Mouse (Mus musculus): ENCODE measurements around the gene Gm884.

Gene Gm884

GRCm38 (mm10) chr11:103621040-103621439 is at the start of gene Gm884:
Gene Gm884 (minus strand): TSS chr11:103621140.
- no peak for DNase-seq

DNA sequence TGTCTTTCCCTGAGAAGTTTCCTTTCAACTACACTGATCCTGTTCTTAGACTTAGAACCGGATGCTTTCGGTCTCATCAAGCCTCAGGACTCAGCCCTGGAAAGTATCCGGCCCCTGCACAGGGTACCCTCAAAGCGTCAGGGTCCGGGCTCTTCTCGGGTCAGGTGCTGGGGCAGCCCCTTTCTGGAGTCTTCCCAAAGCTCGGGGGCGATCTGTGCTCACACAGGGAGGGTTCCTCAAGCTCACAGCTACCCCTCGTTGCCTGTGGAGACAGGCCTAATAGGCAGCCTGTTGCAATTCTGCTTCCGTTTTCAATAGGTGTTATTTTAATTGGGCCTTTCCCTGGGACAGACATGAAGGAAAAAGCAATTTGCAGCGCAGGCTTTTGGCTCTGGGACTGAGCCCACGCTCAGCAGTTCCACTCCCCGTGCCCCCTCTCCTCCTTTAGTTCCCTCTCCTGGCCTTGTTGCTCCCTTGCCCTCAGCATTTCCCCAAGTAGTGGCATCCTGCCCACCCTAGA is 46.0 kb upstream of the Gm884 start:
- DNase-seq = no peak

DNA sequence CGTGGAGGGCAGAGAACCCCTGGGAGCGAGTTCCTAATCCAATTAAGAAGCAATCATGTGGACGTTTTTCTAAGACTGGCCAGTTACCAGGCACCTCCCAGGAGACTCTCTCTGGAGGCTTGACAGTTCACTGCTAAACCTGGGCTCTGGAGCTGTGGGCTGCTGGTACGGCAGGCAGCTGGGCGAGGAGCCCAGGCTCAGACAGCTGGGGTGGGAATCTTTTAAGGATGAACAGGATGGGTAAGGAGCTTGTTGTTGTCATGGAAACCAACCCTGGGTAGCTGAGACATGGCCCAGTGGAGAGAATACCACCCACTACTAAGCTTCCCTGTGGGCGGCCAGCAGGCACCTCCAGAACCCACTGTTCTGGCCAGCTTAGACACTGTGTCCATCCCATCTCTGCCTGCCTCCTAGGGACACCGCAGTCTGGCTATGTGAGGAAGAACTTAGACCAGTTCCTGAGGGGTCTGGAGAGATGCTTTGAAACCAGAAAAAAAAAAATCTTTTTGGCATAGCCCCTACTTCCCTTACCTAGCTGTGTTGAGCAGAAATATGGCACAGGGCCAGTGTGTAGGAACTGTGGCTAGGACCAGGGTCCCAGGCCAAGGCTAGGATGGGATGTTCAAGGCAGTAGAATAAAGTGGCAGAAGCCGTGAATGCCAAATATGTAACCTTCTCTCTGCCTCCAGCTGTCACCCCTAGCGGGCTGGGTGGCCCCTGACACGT is 45.4 kb upstream of the Gm884 start:
- no peak for DNase-seq

- DNase-seq = no peak
These were observed 44.8 kb upstream of the Gm884 start for GRCm38 (mm10) chr11:103665695-103666094.

DNA sequence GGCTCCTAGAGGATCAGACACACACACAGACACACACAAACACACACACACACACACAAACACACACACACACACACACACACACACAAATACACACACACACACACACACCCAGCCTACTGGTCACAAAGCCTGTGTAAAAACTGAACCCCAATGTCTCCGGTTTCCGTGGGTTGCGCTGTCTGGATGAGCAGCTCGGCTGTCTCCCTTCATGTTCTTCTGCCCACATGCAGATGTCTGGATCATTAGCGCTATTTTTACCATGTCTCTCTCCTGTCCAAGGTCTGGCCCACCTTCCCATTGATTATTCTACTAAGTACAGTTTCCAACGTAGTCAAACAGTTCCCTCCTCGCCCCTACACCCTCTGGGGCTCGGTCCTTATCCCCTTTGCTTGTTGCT is 42.2 kb upstream of the Gm884 start:
- DNase-seq = no peak

DNA sequence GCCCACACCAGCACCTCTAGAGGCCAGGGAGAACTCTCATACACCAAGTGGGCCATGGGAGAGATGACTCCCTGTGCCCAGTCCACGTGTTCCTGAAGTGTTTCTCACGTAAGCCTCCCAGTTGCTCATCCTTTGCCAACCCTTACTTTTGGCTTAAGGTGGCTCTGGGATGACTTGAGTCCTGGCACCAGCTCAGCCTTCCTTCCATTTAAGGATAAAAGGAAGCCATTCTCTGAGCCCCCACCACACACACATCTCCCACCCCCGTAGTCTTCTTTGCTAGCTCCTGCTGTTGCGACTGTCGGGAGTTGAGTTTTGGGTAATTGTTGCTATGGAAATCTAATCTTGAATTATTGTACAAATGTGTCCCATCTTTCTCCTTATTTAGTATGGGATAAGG is 41.6 kb upstream of the Gm884 start:
- no peak for DNase-seq

- no peak for DNase-seq
These were observed 40.9 kb upstream of the Gm884 start for GRCm38 (mm10) chr11:103661863-103662262.

DNA sequence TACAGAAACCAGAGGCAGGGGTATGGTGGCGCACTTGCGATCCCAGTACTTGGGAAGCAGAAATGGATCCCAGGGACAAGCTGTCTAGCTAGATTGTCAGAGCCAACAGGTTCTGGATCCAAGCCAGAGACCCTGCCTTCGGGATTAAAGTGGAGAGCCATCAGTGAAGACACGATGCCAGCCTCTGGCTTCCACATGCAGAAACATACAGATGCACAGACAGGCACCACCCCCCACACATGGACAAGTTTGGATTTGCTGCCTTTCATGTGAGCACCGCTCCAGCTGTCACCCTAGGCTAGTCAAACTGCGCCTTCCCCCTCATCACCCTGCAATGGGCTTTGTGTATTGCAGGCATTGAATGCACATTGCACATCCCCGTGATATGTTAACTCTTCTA is 37.2 kb upstream of the Gm884 start:
- DNase-seq = no peak

- DNase-seq = peak; percentile 17 to 27
These were observed 35.6 kb upstream of the Gm884 start for GRCm38 (mm10) chr11:103656520-103656919.

DNA sequence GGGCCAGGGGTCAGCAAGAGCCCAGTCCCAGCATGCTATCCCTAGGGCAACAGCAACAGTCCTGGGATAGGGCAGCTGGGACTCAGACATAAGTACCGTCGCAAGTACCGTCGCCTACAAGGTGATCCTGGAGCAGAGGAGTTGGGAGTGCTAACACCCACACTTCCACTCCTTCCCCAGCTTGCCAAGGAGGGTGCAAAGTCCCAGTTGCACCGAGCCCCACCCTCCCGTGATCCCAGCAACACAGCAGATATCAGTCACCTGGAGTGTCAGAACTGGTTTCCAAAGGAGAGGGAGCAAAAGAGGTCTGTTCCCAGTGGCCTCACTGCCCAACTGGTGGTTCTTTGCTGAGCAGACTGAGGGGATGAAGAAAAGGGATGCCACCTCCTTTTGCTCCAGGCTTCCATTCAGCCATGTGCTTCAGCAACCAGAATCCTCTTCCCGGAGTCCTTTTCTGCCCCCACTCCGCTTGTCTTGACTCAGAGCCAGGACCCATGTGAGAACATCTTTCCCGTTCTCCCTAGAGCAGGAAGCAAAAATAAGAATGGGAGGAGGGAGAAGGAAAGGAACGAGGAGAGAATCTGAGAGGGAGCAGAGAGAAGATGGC is 32.5 kb upstream of the Gm884 start:
- no peak for DNase-seq

- no peak for DNase-seq
These were observed 30.5 kb upstream of the Gm884 start for GRCm38 (mm10) chr11:103651426-103651825.

DNA sequence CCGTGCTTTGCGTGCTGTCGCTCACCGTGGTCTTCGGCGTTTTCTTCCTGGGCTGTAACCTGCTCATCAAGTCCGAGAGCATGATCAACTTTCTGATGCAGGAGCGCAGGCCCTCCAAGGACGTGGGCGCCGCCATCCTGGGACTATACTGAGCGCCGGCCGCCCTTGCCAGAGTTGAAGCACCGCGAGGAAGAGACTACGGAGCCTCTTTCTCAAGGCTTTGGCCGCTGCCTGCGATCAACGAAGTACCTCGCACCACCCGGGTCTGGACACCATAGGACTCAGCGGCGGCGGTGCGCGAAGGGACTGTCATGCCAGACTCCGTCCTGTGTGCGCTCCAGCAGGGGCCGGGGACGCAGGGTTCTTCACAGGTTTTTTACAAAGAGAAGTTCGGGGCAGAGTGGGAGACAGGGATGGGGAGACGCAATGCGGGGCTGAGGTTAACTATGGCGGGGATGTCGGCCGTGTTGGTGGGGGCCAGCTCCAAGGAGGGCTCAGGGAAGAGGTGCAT is 29.1 kb upstream of the Gm884 start:
- DNase-seq = no peak

DNA sequence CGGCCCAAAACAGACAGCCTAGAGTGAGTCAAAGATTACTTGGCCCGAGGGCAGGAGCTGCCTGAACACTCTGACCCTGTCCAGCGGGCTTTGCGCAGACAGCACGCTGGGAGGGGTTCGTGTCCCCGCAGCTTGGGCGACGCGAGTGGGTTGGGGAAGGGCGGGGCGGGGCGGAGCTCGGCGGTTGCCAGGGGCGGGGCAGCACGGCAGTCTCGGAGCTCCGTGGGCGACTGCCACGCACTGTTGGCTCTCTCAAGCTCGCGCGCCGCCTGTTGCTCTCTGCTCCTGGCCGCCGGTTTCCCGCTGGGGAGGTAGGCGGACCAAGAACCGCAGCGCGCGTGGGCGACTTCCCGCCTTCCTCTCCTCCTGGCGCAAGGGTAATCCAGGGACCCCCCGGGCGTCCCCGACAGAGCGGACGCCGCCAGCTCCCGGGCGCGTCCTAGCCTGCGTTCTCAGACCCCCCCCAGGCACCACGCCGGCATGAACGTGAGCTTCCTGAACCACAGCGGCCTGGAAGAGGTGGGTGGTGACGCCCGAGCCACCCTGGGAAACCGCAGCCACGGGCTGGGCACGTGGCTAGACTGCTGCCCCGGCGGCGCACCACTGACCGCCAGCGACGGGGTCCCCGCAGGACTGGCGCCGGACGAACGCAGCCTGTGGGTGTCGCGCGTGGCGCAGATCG is 28.5 kb upstream of the Gm884 start, which contains the start of gene Rprml:
TSS of gene Rprml (plus strand) at position 270 of the 682 bp plus-strand sequence.
- peak in 1 of 2 experiments; percentile 8 for DNase-seq

- no peak for DNase-seq
These were observed 27.7 kb upstream of the Gm884 start for GRCm38 (mm10) chr11:103648656-103649055.

- DNase-seq = no peak
These were observed 27.1 kb upstream of the Gm884 start for GRCm38 (mm10) chr11:103647921-103648620.

DNA sequence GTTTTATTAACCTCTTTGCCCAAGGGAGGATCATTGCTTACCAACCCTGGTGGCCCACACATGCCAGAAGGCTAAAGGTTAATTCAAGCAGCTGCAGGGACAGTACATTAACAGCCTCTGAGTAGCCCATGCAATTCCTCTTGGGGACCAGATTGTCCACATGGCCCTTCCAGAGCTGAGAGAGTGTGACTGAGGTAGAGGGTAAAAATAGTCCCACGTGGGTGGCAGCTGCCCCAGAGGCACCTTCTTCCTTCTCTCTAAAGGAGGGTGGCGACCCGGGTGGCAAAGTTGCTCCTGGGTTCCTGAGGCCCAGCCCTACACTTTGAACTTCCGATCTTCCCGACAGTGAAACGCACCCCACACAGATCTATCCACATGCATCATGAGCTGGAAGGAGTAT is 25.4 kb upstream of the Gm884 start:
- DNase-seq = no peak

DNA sequence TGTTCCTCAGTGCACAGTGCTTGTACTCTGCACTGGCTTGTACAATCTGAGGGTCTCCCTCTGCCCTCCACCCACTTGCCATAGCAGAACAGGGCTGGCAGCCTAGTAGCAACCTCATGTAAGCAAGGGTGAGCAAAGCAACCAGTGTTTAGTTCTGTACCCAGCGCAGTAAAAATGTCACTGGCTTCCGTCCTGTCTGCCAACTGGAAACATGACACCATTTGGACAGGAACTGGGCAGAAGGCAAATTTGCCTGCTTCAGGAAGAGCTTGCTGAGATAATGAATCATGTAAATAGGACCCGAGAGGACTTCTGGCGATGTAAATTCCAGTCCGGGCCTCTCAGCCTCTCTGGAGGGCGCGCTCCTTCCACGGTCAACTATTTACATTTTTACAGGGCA is 24.8 kb upstream of the Gm884 start:
- no peak for DNase-seq

GRCm38 (mm10) chr11:103643211-103643610 is 22.3 kb upstream of the Gm884 start:
- no peak for DNase-seq

- peak; percentile 12 to 17 for DNase-seq
These were observed 18.5 kb upstream of the Gm884 start for GRCm38 (mm10) chr11:103639407-103639946.

DNA sequence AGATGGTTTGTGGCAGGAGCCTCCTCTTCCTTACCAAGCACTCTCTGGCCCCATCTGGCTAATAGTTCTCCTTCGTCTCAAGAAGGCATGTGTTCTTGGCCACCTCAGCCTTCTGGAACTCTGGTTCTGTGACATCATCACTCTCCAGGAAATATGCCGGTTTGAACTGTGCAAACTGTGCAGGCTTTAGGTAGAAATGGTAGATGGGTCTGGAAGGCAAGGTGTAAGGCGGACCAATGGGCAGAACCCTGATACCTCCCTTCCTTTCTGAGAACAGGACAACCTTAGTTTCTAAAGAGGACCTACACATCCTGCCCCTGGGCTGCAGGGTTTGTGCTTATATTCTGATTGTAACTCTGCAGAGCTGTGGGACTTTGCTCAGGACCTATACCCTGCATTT is 17.9 kb upstream of the Gm884 start, which contains the start of gene Lyzl6:
TSS of gene Lyzl6 (minus strand) at position 101 of the 400 bp plus-strand sequence.
- no peak for DNase-seq

DNA sequence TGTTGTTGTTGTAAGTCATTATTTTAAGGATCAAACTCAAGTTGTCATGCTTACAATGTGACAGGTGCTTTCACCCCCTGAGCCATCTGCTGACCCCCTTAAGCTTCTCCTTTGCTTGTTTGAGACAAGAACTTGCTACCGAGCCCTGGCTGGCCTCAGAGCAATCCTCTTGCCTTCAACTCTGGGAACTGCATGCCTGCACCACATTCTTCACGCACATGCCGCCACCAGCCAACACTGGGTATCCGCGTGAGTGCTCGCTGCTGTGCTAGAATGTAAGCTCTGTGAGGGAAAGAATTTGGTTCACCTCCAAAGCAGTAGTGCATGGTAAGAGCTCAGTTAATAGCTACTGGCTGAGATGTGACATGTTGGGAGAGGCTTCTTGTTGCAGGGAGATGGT is 15.3 kb upstream of the Gm884 start:
- no peak for DNase-seq

DNA sequence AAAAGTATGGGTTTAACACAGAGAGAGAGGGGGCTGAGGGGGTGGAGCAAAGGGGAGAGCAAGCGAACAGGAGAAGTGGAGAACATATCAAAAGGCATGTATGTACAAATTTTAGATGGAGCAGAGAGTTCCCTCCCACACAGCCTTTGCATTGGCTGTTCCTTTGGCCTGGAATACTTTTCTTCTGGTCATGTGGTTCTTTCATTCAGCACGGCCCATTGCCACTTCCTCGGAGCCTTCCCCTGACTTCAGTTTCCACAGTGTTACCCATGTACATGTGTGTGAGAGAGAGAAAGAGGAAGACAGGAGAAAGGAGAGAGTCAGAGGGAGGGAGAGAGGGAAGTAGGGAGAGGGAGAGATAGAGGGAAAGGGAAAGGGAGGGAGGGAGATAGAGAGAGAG is 14.5 kb upstream of the Gm884 start:
- no peak for DNase-seq

DNA sequence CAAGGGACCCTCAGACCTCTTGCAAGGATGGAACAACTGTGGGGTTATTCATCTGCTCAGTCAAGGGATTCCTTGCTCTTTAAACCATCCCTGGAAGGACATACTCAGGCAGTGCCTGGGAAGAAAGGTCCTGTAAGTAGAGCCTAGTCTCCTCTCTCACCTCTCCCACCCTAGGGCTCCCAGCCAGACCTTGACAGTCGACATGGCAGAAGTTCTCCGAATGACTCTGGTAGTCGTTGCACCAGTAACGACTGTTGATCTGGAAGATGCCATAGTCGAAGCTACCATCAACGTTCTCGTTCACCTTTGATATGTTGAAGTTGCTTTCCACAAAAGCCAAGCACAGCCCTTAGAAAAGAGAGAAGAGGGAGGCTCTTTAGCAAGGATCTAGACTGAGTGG is 13.9 kb upstream of the Gm884 start:
- no peak for DNase-seq
